Mouse (Mus musculus): ENCODE data around the gene Rfxank.
A peak's percentile ranks its signal among the peaks of the same experiment; 100 is the strongest.

Gene Rfxank

GRCm38 (mm10) chr8:70104506-70104905, 34.4 kb downstream of the Rfxank start:
- DNase-seq = no peak

- DNase-seq = no peak
These were observed 38.7 kb downstream of the Rfxank start for GRCm38 (mm10) chr8:70100241-70100640.

- no peak for DNase-seq
These were observed 39.7 kb downstream of the Rfxank start for GRCm38 (mm10) chr8:70099276-70099675.

- no peak for DNase-seq
These were observed 46.2 kb downstream of the Rfxank start for GRCm38 (mm10) chr8:70092786-70093185.

- DNase-seq = no peak
These were observed 49.5 kb downstream of the Rfxank start for GRCm38 (mm10) chr8:70089296-70089960.

- peak; percentile 74 for DNase-seq
These were observed 50.9 kb downstream of the Rfxank start for GRCm38 (mm10) chr8:70087836-70088650.

- no peak for DNase-seq
These were observed 51.7 kb downstream of the Rfxank start for GRCm38 (mm10) chr8:70087237-70087636.

GRCm38 (mm10) chr8:70086151-70086550, 52.8 kb downstream of the Rfxank start:
- no peak for DNase-seq

GRCm38 (mm10) chr8:70084191-70085065, 54.5 kb downstream of the Rfxank start:
- peak; percentile 55 for DNase-seq

GRCm38 (mm10) chr8:70083285-70083684, 55.7 kb downstream of the Rfxank start, which contains the start of gene Hapln4:
TSS of gene Hapln4 (plus strand) at chr8:70083457.
- no peak for DNase-seq

- no peak for DNase-seq
These were observed 57.0 kb downstream of the Rfxank start for GRCm38 (mm10) chr8:70081976-70082375.
